Mouse (Mus musculus) CH12.LX (cell line): ENCODE measurements around the gene Gramd1b. TPM values are rescaled to one million over a fixed set of nuclear protein-coding genes. Genes with fewer than 3 reads are reported as not detected.

Experiments
- DNase-seq: peaks from one replicate; pipeline ENCODE4 v3.0.0-alpha.2; 2013; ENCODE audit errors: extremely low read depth
- H3K27ac ChIP-seq: 2 replicates; pipeline ENCODE4 v1.5.1; 2012; ENCODE audit warnings: low read depth, mild to moderate bottlenecking, control low read depth, moderate library complexity; ENCODE audit not compliant: insufficient read depth
- H3K27me3 ChIP-seq: replicated peaks from 2 replicates; pipeline ENCODE3; 2012; ENCODE audit warnings: inconsistent platforms
- H3K36me3 ChIP-seq, 2 experiments: replicated peaks in 1 of 2; 2 replicates each; pipeline versions ENCODE3 to v1.6.1; 2012; ENCODE audit warnings: inconsistent platforms in 1 of 2, low read length in 1 of 2, mild to moderate bottlenecking in 1 of 2, mixed read lengths in 1 of 2, moderate library complexity in 1 of 2; ENCODE audit not compliant: control insufficient read depth in 1 of 2, insufficient read depth in 1 of 2
- H3K4me1 ChIP-seq, 2 experiments: 2 replicates each; pipeline ENCODE4 v1.6.1; 2012; ENCODE audit warnings: inconsistent platforms in 1 of 2, moderate library complexity in 1 of 2; ENCODE audit not compliant: insufficient read depth in 2 of 2, control insufficient read depth in 1 of 2
- H3K4me2 ChIP-seq: 2 replicates; pipeline ENCODE4 v1.6.1; 2012; ENCODE audit warnings: low read depth, mild to moderate bottlenecking, control low read depth; ENCODE audit not compliant: poor library complexity, insufficient read depth, severe bottlenecking
- H3K4me3 ChIP-seq, 3 experiments: fragments of 150-350 bp in 1 of 3; sonication (generic) in 1 of 3; replicated peaks in 1 of 3; 2 replicates each; pipeline versions ENCODE3 to v1.5.1; 2011 to 2012; ENCODE audit warnings: low read depth in 2 of 3, low read length in 2 of 3, mild to moderate bottlenecking in 2 of 3, moderate library complexity in 2 of 3, control low read depth in 1 of 3, improper control_type of control experiment in 1 of 3, inconsistent platforms in 1 of 3, mixed read lengths in 1 of 3; ENCODE audit not compliant: poor library complexity in 1 of 3
- H3K79me2 ChIP-seq: replicated peaks from 2 replicates; pipeline ENCODE4 v1.6.1; 2012; ENCODE audit warnings: mild to moderate bottlenecking, moderate library complexity; ENCODE audit not compliant: control insufficient read depth, poor library complexity, insufficient read depth, severe bottlenecking; ENCODE audit errors: extremely low read depth
- H3K9ac ChIP-seq: 2 replicates; pipeline ENCODE4 v1.6.1; 2012; ENCODE audit warnings: low read depth, mild to moderate bottlenecking, control low read depth, moderate library complexity; ENCODE audit not compliant: insufficient read depth
- H3K9me3 ChIP-seq: replicated peaks from 2 replicates; pipeline ENCODE3; 2012; ENCODE audit warnings: low read length, inconsistent platforms, mixed read lengths
- CHD1 ChIP-seq: IDR thresholded peaks from 2 replicates; pipeline ENCODE4 v1.6.1; 2012; ENCODE audit warnings: low read depth, low read length, improper control_type of control experiment, inconsistent platforms
- CHD2 ChIP-seq: IDR thresholded peaks from 2 replicates; pipeline ENCODE4 v1.6.1; 2011; ENCODE audit warnings: low read length, improper control_type of control experiment
- CTCF ChIP-seq, 2 experiments: IDR thresholded peaks in 1 of 2; conservative IDR thresholded peaks in 1 of 2; 2 replicates each; pipeline ENCODE4 v1.5.1; 2011 to 2012; ENCODE audit warnings: low read depth in 2 of 2, low read length in 2 of 2, improper control_type of control experiment in 1 of 2, inconsistent platforms in 1 of 2, mild to moderate bottlenecking in 1 of 2, moderate library complexity in 1 of 2
- E2F4 ChIP-seq: IDR thresholded peaks from 2 replicates; pipeline ENCODE4 v1.6.1; 2011; ENCODE audit warnings: low read depth, low read length, improper control_type of control experiment; ENCODE audit not compliant: insufficient replicate concordance
- HCFC1 ChIP-seq: IDR thresholded peaks from 2 replicates; pipeline ENCODE4 v1.6.1; 2012; ENCODE audit warnings: low read depth, mild to moderate bottlenecking, inconsistent platforms, low read length, improper control_type of control experiment
- IRF4 ChIP-seq: IDR thresholded peaks from 2 replicates; pipeline ENCODE4 v1.6.1; 2014; ENCODE audit warnings: low read depth, mild to moderate bottlenecking, inconsistent platforms, low read length, improper control_type of control experiment
- JUN ChIP-seq: IDR thresholded peaks from 2 replicates; pipeline ENCODE4 v1.6.1; 2011; ENCODE audit warnings: low read depth, mild to moderate bottlenecking, low read length, improper control_type of control experiment, moderate library complexity; ENCODE audit not compliant: insufficient read depth
- JUND ChIP-seq: conservative IDR thresholded peaks from 2 replicates; pipeline ENCODE4 v1.6.1; 2011; ENCODE audit warnings: low read depth, low read length, improper control_type of control experiment
- MAZ ChIP-seq: IDR thresholded peaks from 2 replicates; pipeline ENCODE4 v1.6.1; 2012; ENCODE audit warnings: low read depth, mild to moderate bottlenecking, inconsistent platforms, low read length, improper control_type of control experiment, moderate library complexity
- MEF2A ChIP-seq: IDR thresholded peaks from 2 replicates; pipeline ENCODE4 v1.6.1; 2014; ENCODE audit warnings: low read depth, mild to moderate bottlenecking, inconsistent platforms, low read length, improper control_type of control experiment, borderline replicate concordance
- MXI1 ChIP-seq: IDR thresholded peaks from 2 replicates; pipeline ENCODE4 v1.6.1; 2011; ENCODE audit warnings: mild to moderate bottlenecking, low read depth, low read length, improper control_type of control experiment
- NRF1 ChIP-seq: IDR thresholded peaks from 2 replicates; pipeline ENCODE4 v1.6.1; 2014; ENCODE audit warnings: low read depth, mild to moderate bottlenecking, inconsistent platforms, low read length, improper control_type of control experiment, moderate library complexity
- PAX5 ChIP-seq: IDR thresholded peaks from 2 replicates; pipeline ENCODE4 v1.6.1; 2012; ENCODE audit warnings: low read length, inconsistent platforms, mixed read lengths
- POLR2A ChIP-seq: IDR thresholded peaks from 2 replicates; pipeline ENCODE4 v1.6.1; 2011; ENCODE audit warnings: low read depth, mild to moderate bottlenecking, improper control_type of control experiment, low read length
- POLR2AphosphoS2 ChIP-seq: IDR thresholded peaks from 2 replicates; pipeline ENCODE4 v1.6.1; 2011; ENCODE audit warnings: low read depth, low read length, improper control_type of control experiment
- RAD21 ChIP-seq: IDR thresholded peaks from 2 replicates; pipeline ENCODE4 v1.6.1; 2011; ENCODE audit warnings: low read depth, mild to moderate bottlenecking, low read length, improper control_type of control experiment, moderate library complexity
- SMC3 ChIP-seq: IDR thresholded peaks from 2 replicates; pipeline ENCODE4 v1.6.1; 2011; ENCODE audit warnings: low read depth, low read length, improper control_type of control experiment
- TBP ChIP-seq: conservative IDR thresholded peaks from 2 replicates; pipeline ENCODE4 v1.6.1; 2011; ENCODE audit warnings: low read depth, low read length, improper control_type of control experiment
- UBTF ChIP-seq: IDR thresholded peaks from 2 replicates; pipeline ENCODE4 v1.6.1; 2012; ENCODE audit warnings: low read depth, mild to moderate bottlenecking, inconsistent platforms, low read length, improper control_type of control experiment, moderate library complexity
- USF2 ChIP-seq: conservative IDR thresholded peaks from 2 replicates; pipeline ENCODE4 v1.6.1; 2011; ENCODE audit warnings: low read depth, low read length, improper control_type of control experiment
- ZC3H11A ChIP-seq: IDR thresholded peaks from 2 replicates; pipeline ENCODE4 v1.6.1; 2012; ENCODE audit warnings: low read depth, mild to moderate bottlenecking, inconsistent platforms, low read length, improper control_type of control experiment
- ZMIZ1 ChIP-seq: IDR thresholded peaks from 2 replicates; pipeline ENCODE4 v1.6.1; 2012; ENCODE audit warnings: low read depth, mild to moderate bottlenecking, inconsistent platforms, low read length, improper control_type of control experiment
- ZNF384 ChIP-seq: IDR thresholded peaks from 2 replicates; pipeline ENCODE4 v1.6.1; 2012; ENCODE audit warnings: low read depth, low read length, improper control_type of control experiment, inconsistent platforms
- dilution Hi-C: fragments of 300-500 bp; cut with MboI; formaldehyde crosslinking; loops from 2 replicates; pipeline ENCODE4 v1.14.3; 2020; ENCODE audit warnings: low sequenced_read_pairs; ENCODE audit not compliant: extremely low pct_unique_long_range_greater_than_20kb, extremely low pct_ligation_motif_present
- in situ Hi-C: fragments of 300-500 bp; cut with MboI; formaldehyde crosslinking; loops from 3 replicates; pipeline ENCODE4 v1.14.3; 2019; ENCODE audit warnings: low sequenced_read_pairs, low pct_ligation_motif_present, low pct_unique_long_range_greater_than_20kb, mixed read lengths
- polyA plus RNA-seq: library from polyadenylated mRNA; unstranded; fragments of >175 nt; gene quantifications from 2 replicates; pipeline ENCODE4 v1.2.1, GENCODE M21; 2012; ENCODE audit warnings: low read depth; ENCODE audit not compliant: insufficient read length
- total RNA-seq, 2 experiments: library from RNA; depleted of rRNA; stranded (reverse); fragments of 300-350 nt in 1 of 2; fragments of >200 nt in 1 of 2; gene quantifications; 2 replicates each; pipeline ENCODE4 v1.2.3; 2012 to 2014

Gene Gramd1b
- total and polyA plus RNA-seq, 3 experiments = 13.3 to 40.8 (median 16.7) TPM

DNA sequence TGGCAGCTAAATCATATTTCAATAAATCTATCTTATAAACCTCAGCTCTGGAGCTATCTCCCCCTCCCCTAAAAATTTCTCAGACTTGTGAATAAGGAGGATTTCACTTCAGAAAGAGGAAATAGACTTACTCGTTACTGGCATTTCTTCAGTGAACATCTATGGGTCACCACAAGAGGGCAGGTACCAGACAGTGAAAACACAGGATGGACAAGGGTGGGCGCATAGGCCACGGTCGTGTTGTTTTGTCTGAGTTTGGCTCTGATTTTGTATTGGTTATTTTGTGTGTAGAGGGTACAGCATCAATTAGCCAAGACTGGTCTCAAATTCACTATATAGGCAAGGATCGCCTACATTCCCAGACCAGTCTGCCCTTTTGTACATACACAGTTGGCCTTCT lies 79.0 kb downstream of the Gramd1b start:
- peak; percentile 38 for DNase-seq
- Histone ChIP-seq H3K4me3 (no peak overlapping the region), H3K4me1 (peaks cover 18 to 70% of the 10 kb centered on the region in 2 experiments), H3K27me3 (no peaks in the 10 kb centered on the region), H3K36me3 (no peaks in the 10 kb centered on the region), H3K9me3 (no peaks in the 10 kb centered on the region), H3K27ac (no peak overlapping the region), H3K4me2 (no peak overlapping the region), H3K9ac (no peak overlapping the region), H3K79me2 (no peaks in the 10 kb centered on the region)
- in situ Hi-C loops (no loop called here), dilution Hi-C loops (no loop called here)
- TF ChIP-seq MXI1 (no peak), MEF2A (no peak), RAD21 (peak; percentile 27), HCFC1 (no peak), SMC3 (peak; percentile 48), CTCF (conservative IDR thresholded peaks at IDR 0.05 in 1 of 2, IDR thresholded peaks at IDR 0.05 in 1 of 2; ENCODE audit: low read depth in 2 of 2, low read length in 2 of 2) (peak; percentile 24 to 63; a peak in 3 of 4 replicates)

DNA sequence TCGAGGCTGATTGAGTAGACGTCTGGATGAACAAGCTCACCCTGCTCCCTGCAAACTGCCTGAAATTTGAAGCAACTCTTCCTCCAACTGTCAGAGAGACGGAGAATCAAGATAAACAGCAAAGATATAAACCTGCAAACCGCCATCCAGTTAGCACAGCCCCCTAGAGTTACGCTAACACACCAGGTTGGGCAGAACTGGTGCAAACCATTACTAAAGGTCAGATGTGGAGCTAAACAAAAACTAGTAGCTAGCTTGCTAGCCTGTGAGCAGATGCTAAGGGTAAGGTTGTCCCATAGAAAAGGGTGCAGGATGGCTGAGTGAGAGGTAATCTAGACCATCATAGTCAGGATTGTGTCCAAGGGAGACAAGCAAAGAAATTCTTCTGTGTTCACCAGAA lies 80.4 kb downstream of the Gramd1b start:
- no peak overlapping the region for H3K4me3 ChIP-seq
- no peak for TF ChIP-seq MXI1
- TF ChIP-seq ZMIZ1 = no peak
- no peak overlapping the region for H3K9ac ChIP-seq
- H3K79me2 ChIP-seq = no peaks in the 10 kb centered on the region
- H3K36me3 ChIP-seq = no peaks in the 10 kb centered on the region
- no peaks in the 10 kb centered on the region for H3K27me3 ChIP-seq
- H3K27ac ChIP-seq = no peak overlapping the region
- DNase-seq = no peak
- H3K4me2 ChIP-seq = no peak overlapping the region
- H3K4me1 ChIP-seq = peaks cover 18 to 66% of the 10 kb centered on the region in 2 experiments
- H3K9me3 ChIP-seq = no peaks in the 10 kb centered on the region
- dilution Hi-C loops (no loop called here), in situ Hi-C loops (no loop called here)

DNA sequence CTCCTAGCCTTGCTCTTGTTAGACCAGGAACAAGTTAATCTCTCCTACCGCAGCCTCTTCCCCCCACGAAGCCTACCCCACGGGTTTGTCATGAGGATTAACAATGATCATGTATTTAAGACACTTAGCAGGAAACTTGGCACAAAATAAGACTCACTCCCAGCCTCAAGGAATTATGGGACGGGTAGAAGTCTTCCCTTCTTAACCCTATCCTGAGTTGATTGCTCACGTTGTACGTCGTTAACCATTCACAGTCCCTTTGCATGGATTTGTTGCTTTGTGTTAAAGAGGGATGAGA lies 80.8 kb downstream of the Gramd1b start:
- DNase-seq = no peak
- Histone ChIP-seq H3K9ac (no peak overlapping the region), H3K27me3 (no peaks in the 10 kb centered on the region), H3K27ac (no peak overlapping the region), H3K79me2 (no peaks in the 10 kb centered on the region), H3K4me1 (peaks cover 18 to 66% of the 10 kb centered on the region in 2 experiments), H3K36me3 (no peaks in the 10 kb centered on the region), H3K9me3 (no peaks in the 10 kb centered on the region), H3K4me3 (no peak overlapping the region)
- dilution Hi-C loops = no loop called here
- no peak for TF ChIP-seq PAX5
- no peak for TF ChIP-seq POLR2AphosphoS2
- no peak for TF ChIP-seq JUN
- no peak for TF ChIP-seq CHD2
- no peak for TF ChIP-seq TBP
- TF ChIP-seq CHD1 = no peak
- no peak for TF ChIP-seq MXI1
- no peak for TF ChIP-seq NRF1
- TF ChIP-seq JUND = no peak
- no peak for TF ChIP-seq MAZ
- TF ChIP-seq ZNF384 = no peak
- TF ChIP-seq IRF4 = no peak
- no peak for TF ChIP-seq USF2
- no peak for TF ChIP-seq UBTF
- no peak for TF ChIP-seq POLR2A
- TF ChIP-seq ZC3H11A = no peak
- TF ChIP-seq E2F4 = no peak
- TF ChIP-seq, all 38 proteins: peak for 0
- in situ Hi-C loops = no loop called here
- H3K4me2 ChIP-seq = 0 out of 2 replicates have a peak overlapping the region, but pooled peaks have one; percentile 38
